Mouse (Mus musculus): ENCODE measurements at regions not wholly inside any gene's neighbourhood (a gene's known extent, or its start where the extent isn't known, plus 50 kb on each side); places are given as distances from the start of the nearest gene placed in this dataset.

GRCm38 (mm10) chr9:60951071-60951561, 156.8 kb downstream of the Uaca start:
- TF ChIP-seq POLR2A (IDR thresholded peaks at IDR 0.05; ENCODE audit: borderline replicate concordance, insufficient read depth, low read length), result no peak
- no peak for TF ChIP-seq CTCF (IDR thresholded peaks at IDR 0.05; ENCODE audit: borderline replicate concordance, insufficient read depth, low read depth, low read length)

Data from cerebellum, adult 2 months (tissue).